Mouse (Mus musculus): ENCODE data around the gene Tbc1d5. TPM values are rescaled to one million over a fixed set of nuclear protein-coding genes. Genes with fewer than 3 reads are reported as not detected.

Gene Tbc1d5
- 8.9 and 9.8 TPM in 2 replicates for polyA plus RNA-seq (2012)

DNA sequence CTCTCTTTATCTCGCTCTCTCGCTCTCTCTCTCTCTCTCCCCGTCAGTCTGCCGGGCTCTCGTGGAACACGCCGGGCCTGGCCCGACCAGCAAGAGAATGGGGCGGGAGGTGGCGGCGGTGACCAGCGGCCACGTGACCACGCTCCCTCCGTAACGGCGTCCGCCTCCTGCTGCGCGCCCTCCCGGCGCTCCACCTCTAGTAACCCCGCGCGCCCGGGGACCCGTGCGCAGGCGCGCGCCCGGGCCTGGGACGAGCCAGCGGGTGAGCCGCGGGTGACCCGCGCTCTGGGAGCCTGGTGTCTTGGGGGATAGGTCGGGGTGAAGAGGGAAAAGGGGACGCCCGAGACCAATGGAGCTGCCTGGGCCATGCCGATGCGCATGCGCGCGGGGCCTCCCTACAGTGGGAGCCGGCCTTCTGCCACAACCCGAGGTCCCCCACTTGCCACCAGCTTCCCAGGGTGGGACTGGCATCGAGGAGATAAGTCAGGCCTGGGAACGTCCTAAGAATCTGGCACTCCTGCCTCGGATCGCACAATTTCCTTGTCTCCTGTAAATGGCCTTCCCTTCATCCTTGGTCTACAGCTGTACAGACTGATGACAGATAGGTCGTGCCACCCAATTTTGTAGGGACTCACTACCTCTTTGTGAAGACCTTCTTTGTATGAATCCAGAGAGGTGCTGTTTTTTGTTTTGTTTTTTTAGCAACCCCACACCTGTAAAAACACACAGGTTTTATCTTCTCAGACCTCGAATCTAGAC, at the start of gene Tbc1d5:
Gene Tbc1d5, minus strand, starts transcription at position 158 of the 759 bp plus-strand sequence.
- no peak for TF ChIP-seq GATA1 (IDR thresholded peaks at IDR 0.05; ENCODE audit: low read length)

GRCm38 (mm10) chr17:51226056-51226455, 46.9 kb upstream of the Tbc1d5 start:
- TF ChIP-seq GATA1 (IDR thresholded peaks at IDR 0.05; ENCODE audit: low read length), result no peak

GRCm38 (mm10) chr17:51223152-51223551, 44.0 kb upstream of the Tbc1d5 start:
- no peak for TF ChIP-seq GATA1 (IDR thresholded peaks at IDR 0.05; ENCODE audit: low read length)

- TF ChIP-seq GATA1 (IDR thresholded peaks at IDR 0.05; ENCODE audit: low read length), result no peak
Observed at GRCm38 (mm10) chr17:51221075-51221474, 41.9 kb upstream of the Tbc1d5 start.

DNA sequence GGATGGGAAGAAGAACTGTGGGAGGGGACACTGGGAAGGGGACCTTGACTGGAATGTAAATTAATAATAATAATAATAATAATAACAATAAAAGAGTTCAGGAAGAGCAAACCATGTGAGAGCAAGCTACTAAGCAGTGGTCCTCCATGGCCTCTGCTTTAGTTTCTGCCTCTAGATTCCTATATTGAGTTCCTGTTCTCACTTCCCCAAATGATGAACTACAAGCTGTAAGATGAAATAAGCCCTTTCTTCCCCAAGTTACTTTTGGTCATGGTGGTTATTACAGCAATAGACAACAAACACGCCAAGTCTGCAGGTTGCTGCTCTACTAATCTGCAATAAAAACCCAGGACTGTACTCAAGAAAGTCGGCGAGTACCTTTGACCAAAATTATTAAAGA, 40.7 kb upstream of the Tbc1d5 start:
- TF ChIP-seq GATA1 (IDR thresholded peaks at IDR 0.05; ENCODE audit: low read length), result no peak

DNA sequence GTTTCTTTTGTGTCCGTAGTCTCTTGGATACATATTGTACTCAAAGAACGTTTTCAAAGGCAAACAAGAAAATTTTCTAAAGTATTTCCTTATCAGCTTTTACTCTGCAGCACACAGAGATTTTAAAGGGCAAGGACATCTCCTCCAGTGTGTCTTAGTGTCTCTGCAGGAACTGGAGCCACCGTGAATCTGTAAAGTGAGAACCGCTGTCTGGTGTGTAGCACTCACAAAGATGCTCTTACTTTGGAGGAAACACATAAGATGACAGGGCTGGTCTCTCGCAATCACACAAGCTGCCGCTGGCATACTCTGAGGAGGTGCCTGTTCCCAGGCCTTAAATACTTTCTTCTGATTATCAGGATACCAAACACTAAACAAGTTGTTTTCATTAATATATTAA, 37.3 kb upstream of the Tbc1d5 start:
- TF ChIP-seq GATA1 (IDR thresholded peaks at IDR 0.05; ENCODE audit: low read length), result no peak

DNA sequence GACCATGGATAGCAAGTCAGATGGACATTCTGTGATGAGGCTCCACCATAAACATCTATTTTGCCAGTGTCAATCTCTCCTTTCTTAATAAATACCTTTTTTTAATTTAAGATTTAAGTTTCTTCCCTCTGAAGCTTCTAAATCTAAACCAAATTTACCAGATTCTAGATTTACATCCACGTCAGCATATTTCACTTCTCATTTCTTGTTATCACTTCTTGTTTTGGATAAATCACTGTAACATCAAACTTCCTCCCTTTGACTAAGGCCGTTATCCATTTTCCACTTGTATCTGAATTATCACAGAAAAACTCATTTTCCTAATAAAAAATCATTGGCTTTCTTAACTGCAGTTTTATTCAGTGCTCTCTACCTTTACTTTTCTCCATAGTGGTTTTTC, 30.4 kb upstream of the Tbc1d5 start:
- no peak for TF ChIP-seq GATA1 (IDR thresholded peaks at IDR 0.05; ENCODE audit: low read length)

DNA sequence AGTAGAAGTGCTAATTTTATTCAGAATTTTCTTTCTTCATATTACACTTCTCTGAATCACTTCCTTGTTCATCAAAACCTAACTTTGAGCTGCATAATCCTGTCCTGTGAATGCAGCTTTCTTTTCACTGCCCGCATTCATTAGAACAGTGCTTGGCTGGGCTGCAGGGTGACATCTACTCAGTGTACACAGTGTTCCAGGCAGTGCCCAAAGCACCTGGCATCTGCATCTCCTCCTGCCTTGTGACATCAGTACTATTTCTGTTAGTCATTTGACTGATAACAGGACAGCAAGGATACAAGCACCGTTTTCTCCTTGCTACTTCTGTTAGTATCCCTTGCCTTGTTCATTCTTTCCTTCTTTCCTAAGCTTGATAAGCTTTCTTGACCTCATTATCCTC, 25.5 kb upstream of the Tbc1d5 start:
- no peak for TF ChIP-seq GATA1 (IDR thresholded peaks at IDR 0.05; ENCODE audit: low read length)

DNA sequence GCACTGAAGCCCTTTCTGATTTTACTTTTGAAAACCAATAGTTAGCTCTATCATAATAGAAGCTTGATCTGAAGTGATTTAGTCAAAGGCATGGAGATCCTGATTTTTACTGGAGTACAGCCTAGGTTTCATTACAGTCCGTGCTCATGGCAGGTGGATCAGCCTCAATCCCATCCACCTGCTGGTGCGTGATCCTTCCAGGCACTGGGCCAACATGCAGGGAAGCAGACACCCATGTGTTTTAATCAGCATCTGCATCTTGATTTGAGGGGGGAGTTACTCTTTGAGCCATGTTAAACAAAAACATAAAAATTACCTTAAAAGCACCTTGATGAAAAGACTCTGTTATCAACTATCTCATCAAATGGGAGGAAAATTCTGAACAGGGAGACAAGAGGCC, 16.4 kb upstream of the Tbc1d5 start:
- TF ChIP-seq GATA1 (IDR thresholded peaks at IDR 0.05; ENCODE audit: low read length), result no peak

DNA sequence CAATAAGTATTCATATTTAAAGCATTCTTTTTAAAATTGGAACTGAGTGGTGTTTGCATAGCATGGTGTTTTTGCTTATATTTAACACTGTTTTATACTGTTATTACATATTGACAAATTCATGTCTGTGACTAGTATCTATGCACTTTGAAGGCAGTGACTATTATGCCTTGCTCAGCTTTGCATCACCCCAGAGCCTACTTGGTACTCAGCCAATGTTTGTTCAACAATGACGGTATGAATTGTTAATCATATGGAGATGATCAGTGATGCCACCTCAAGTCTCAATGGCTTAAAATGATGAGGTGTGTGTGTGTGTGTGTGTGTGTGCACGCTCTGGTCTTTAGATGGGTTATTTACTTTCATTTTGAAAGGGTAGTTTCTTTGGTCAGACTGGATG, 15.6 kb upstream of the Tbc1d5 start:
- TF ChIP-seq GATA1 (IDR thresholded peaks at IDR 0.05; ENCODE audit: low read length), result no peak

- TF ChIP-seq GATA1 (IDR thresholded peaks at IDR 0.05; ENCODE audit: low read length), result no peak
Observed at GRCm38 (mm10) chr17:51191381-51191780, 12.2 kb upstream of the Tbc1d5 start.

DNA sequence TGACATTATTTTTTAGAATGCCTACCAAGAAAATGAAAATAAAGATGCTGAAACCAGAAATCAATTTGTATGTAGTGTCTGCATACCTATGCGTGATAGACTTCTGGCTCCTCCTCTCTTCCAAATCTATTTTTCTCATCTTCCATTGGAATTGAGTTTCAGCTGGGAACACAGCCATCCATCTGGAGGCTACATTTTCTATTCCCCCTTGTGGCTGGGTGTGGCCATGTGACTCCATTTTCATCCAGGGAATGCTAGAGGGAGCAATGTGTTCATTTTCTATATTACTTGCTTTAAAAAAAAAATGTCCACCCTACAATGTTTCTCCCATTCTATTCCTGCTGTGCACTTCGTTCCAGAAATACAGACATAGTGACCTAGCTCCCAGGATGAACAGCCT, 3.6 kb upstream of the Tbc1d5 start:
- TF ChIP-seq GATA1 (IDR thresholded peaks at IDR 0.05; ENCODE audit: low read length), result no peak

GRCm38 (mm10) chr17:51178491-51179194, 509 bp downstream of the Tbc1d5 start:
- TF ChIP-seq GATA1 (IDR thresholded peaks at IDR 0.05; ENCODE audit: low read length), result no peak

GRCm38 (mm10) chr17:51177923-51178322, 1.2 kb downstream of the Tbc1d5 start:
- TF ChIP-seq GATA1 (IDR thresholded peaks at IDR 0.05; ENCODE audit: low read length), result no peak

GRCm38 (mm10) chr17:51172332-51172731, 6.8 kb downstream of the Tbc1d5 start:
- no peak for TF ChIP-seq GATA1 (IDR thresholded peaks at IDR 0.05; ENCODE audit: low read length)

GRCm38 (mm10) chr17:51171504-51171903, 7.6 kb downstream of the Tbc1d5 start:
- no peak for TF ChIP-seq GATA1 (IDR thresholded peaks at IDR 0.05; ENCODE audit: low read length)

- no peak for TF ChIP-seq GATA1 (IDR thresholded peaks at IDR 0.05; ENCODE audit: low read length)
Observed at GRCm38 (mm10) chr17:51169911-51170310, 9.2 kb downstream of the Tbc1d5 start.
